Mouse (Mus musculus): Measurements from ENCODE around the gene Tmtc1. TPM values are rescaled to one million over a fixed set of nuclear protein-coding genes. Genes with fewer than 3 reads are reported as not detected.
A peak's percentile ranks its signal among the peaks of the same experiment; 100 is the strongest.

Gene Tmtc1
- total RNA-seq, 2 experiments from 2014 or later = 0.42 to 0.45 TPM

- ATAC-seq (replicated peaks; ENCODE audit: low FRiP score, poor library complexity, severe bottlenecking) = peak; percentile 39; the same call in 1 of the 2 replicates
Measured at GRCm38 (mm10) chr6:148436441-148437001, 7.7 kb downstream of the Tmtc1 start.

- no peak for ATAC-seq (replicated peaks; ENCODE audit: low FRiP score, poor library complexity, severe bottlenecking)
Measured at GRCm38 (mm10) chr6:148421577-148421976, 22.6 kb downstream of the Tmtc1 start.

GRCm38 (mm10) chr6:148420387-148420786 is 23.8 kb downstream of the Tmtc1 start:
- no peak for ATAC-seq (replicated peaks; ENCODE audit: low FRiP score, poor library complexity, severe bottlenecking)

- no peak for ATAC-seq (replicated peaks; ENCODE audit: low FRiP score, poor library complexity, severe bottlenecking)
Measured at GRCm38 (mm10) chr6:148416597-148416996, 27.6 kb downstream of the Tmtc1 start.

GRCm38 (mm10) chr6:148413638-148414037 is 30.6 kb downstream of the Tmtc1 start:
- ATAC-seq (replicated peaks; ENCODE audit: low FRiP score, poor library complexity, severe bottlenecking) = no peak

GRCm38 (mm10) chr6:148406792-148407490 is 37.2 kb downstream of the Tmtc1 start:
- ATAC-seq (replicated peaks; ENCODE audit: low FRiP score, poor library complexity, severe bottlenecking) = no peak

- ATAC-seq (replicated peaks; ENCODE audit: low FRiP score, poor library complexity, severe bottlenecking) = no peak
Measured at GRCm38 (mm10) chr6:148405599-148405998, 38.6 kb downstream of the Tmtc1 start.

GRCm38 (mm10) chr6:148404500-148404899 is 39.7 kb downstream of the Tmtc1 start:
- no peak for ATAC-seq (replicated peaks; ENCODE audit: low FRiP score, poor library complexity, severe bottlenecking)

- ATAC-seq (replicated peaks; ENCODE audit: low FRiP score, poor library complexity, severe bottlenecking) = no peak
Measured at GRCm38 (mm10) chr6:148403761-148404160, 40.4 kb downstream of the Tmtc1 start.

- no peak for ATAC-seq (replicated peaks; ENCODE audit: low FRiP score, poor library complexity, severe bottlenecking)
Measured at GRCm38 (mm10) chr6:148401031-148401430, 43.2 kb downstream of the Tmtc1 start.

GRCm38 (mm10) chr6:148399541-148399940 is 44.6 kb downstream of the Tmtc1 start:
- ATAC-seq (replicated peaks; ENCODE audit: low FRiP score, poor library complexity, severe bottlenecking) = no peak

GRCm38 (mm10) chr6:148398888-148399287 is 45.3 kb downstream of the Tmtc1 start:
- ATAC-seq (replicated peaks; ENCODE audit: low FRiP score, poor library complexity, severe bottlenecking) = no peak

GRCm38 (mm10) chr6:148397270-148397669 is 46.9 kb downstream of the Tmtc1 start:
- no peak for ATAC-seq (replicated peaks; ENCODE audit: low FRiP score, poor library complexity, severe bottlenecking)

- ATAC-seq (replicated peaks; ENCODE audit: low FRiP score, poor library complexity, severe bottlenecking) = no peak
Measured at GRCm38 (mm10) chr6:148395272-148395671, 48.9 kb downstream of the Tmtc1 start.

GRCm38 (mm10) chr6:148394294-148394693 is 49.9 kb downstream of the Tmtc1 start:
- no peak for ATAC-seq (replicated peaks; ENCODE audit: low FRiP score, poor library complexity, severe bottlenecking)

GRCm38 (mm10) chr6:148392147-148392546 is 52.0 kb downstream of the Tmtc1 start:
- no peak for ATAC-seq (replicated peaks; ENCODE audit: low FRiP score, poor library complexity, severe bottlenecking)

- ATAC-seq (replicated peaks; ENCODE audit: low FRiP score, poor library complexity, severe bottlenecking) = no peak
Measured at GRCm38 (mm10) chr6:148391286-148391685, 52.9 kb downstream of the Tmtc1 start.

GRCm38 (mm10) chr6:148390630-148391276 is 53.4 kb downstream of the Tmtc1 start:
- ATAC-seq (replicated peaks; ENCODE audit: low FRiP score, poor library complexity, severe bottlenecking) = no peak

- ATAC-seq (replicated peaks; ENCODE audit: low FRiP score, poor library complexity, severe bottlenecking) = no peak
Measured at GRCm38 (mm10) chr6:148387990-148388389, 56.2 kb downstream of the Tmtc1 start.

GRCm38 (mm10) chr6:148384111-148384895 is 59.9 kb downstream of the Tmtc1 start:
- no peak for ATAC-seq (replicated peaks; ENCODE audit: low FRiP score, poor library complexity, severe bottlenecking)
